Mouse (Mus musculus) brown adipose tissue, adult 24 weeks (tissue): ENCODE measurements around the gene Dido1. TPM values are rescaled to one million over a fixed set of nuclear protein-coding genes. Genes with fewer than 3 reads are reported as not detected.
A peak's percentile ranks its signal among the peaks of the same experiment; 100 is the strongest.

Experiments
- H3K27ac ChIP-seq: fragments of 200-500 bp; replicated peaks from 2 replicates; pipeline ENCODE4 v1.5.1; 2012; ENCODE audit warnings: low read depth, mild to moderate bottlenecking, low read length
- H3K4me1 ChIP-seq: fragments of 200-500 bp; 2 replicates; pipeline ENCODE4 v1.6.1; 2012; ENCODE audit warnings: low read length, mixed read lengths; ENCODE audit not compliant: control insufficient read depth, insufficient read depth, insufficient read length
- H3K4me3 ChIP-seq: fragments of 200-500 bp; 2 replicates; pipeline ENCODE4 v1.5.1; 2012; ENCODE audit warnings: low read depth, mild to moderate bottlenecking, low read length, moderate library complexity; ENCODE audit not compliant: insufficient read depth
- polyA plus RNA-seq: library from polyadenylated mRNA; stranded (reverse); fragments of >200 nt; gene quantifications from 2 replicates; pipeline ENCODE4 v1.2.4, GENCODE M21; 2012; ENCODE audit not compliant: missing spikeins, insufficient read depth, insufficient read length

The Dido1 gene
- 13.6 and 15.3 TPM in 2 replicates for polyA plus RNA-seq

- Histone ChIP-seq H3K27ac (peak within 1 kb of the TSS; percentile 99), H3K4me3 (peak within 1 kb of the TSS; percentile 99), H3K4me1 (peaks cover 16% of the 10 kb centered on the region)
Observed at GRCm38 (mm10) chr2:180709923-180710272, at the start of gene Dido1, which contains the start of gene Gid8. Gene Dido1, minus strand, starts transcription at chr2:180709999. Gene Gid8, plus strand, starts transcription at chr2:180710117.

GRCm38 (mm10) chr2:180758513-180759263 lies 48.9 kb upstream of the Dido1 start:
- no peaks in the 10 kb centered on the region for H3K4me1 ChIP-seq
- no peak overlapping the region for H3K4me3 ChIP-seq
- no peak overlapping the region for H3K27ac ChIP-seq

- H3K4me3 ChIP-seq, result no peak overlapping the region
- no peaks in the 10 kb centered on the region for H3K4me1 ChIP-seq
- H3K27ac ChIP-seq, result no peak overlapping the region
Observed at GRCm38 (mm10) chr2:180756786-180757185, 47.0 kb upstream of the Dido1 start.

- no peak overlapping the region for H3K4me3 ChIP-seq
- no peak overlapping the region for H3K27ac ChIP-seq
- no peaks in the 10 kb centered on the region for H3K4me1 ChIP-seq
Observed at GRCm38 (mm10) chr2:180755896-180756295, 46.1 kb upstream of the Dido1 start.

- Histone ChIP-seq H3K4me3 (no peak overlapping the region), H3K27ac (no peak overlapping the region), H3K4me1 (no peaks in the 10 kb centered on the region)
Observed at GRCm38 (mm10) chr2:180754976-180755688, 45.3 kb upstream of the Dido1 start.

GRCm38 (mm10) chr2:180748904-180749303 lies 39.1 kb upstream of the Dido1 start:
- Histone ChIP-seq H3K27ac (no peak overlapping the region), H3K4me1 (no peaks in the 10 kb centered on the region), H3K4me3 (no peak overlapping the region)

- no peak overlapping the region for H3K27ac ChIP-seq
- no peak overlapping the region for H3K4me3 ChIP-seq
- H3K4me1 ChIP-seq, result no peaks in the 10 kb centered on the region
Observed at GRCm38 (mm10) chr2:180746569-180747192, 36.9 kb upstream of the Dido1 start.

GRCm38 (mm10) chr2:180745248-180745927 lies 35.6 kb upstream of the Dido1 start:
- Histone ChIP-seq H3K4me3 (no peak overlapping the region), H3K4me1 (no peaks in the 10 kb centered on the region), H3K27ac (no peak overlapping the region)

GRCm38 (mm10) chr2:180743321-180743720 lies 33.5 kb upstream of the Dido1 start:
- Histone ChIP-seq H3K27ac (no peak overlapping the region), H3K4me1 (no peaks in the 10 kb centered on the region), H3K4me3 (no peak overlapping the region)

GRCm38 (mm10) chr2:180742820-180743219 lies 33.0 kb upstream of the Dido1 start:
- no peaks in the 10 kb centered on the region for H3K4me1 ChIP-seq
- H3K4me3 ChIP-seq, result no peak overlapping the region
- H3K27ac ChIP-seq, result no peak overlapping the region

- Histone ChIP-seq H3K27ac (no peak overlapping the region), H3K4me1 (no peaks in the 10 kb centered on the region), H3K4me3 (no peak overlapping the region)
Observed at GRCm38 (mm10) chr2:180741421-180741820, 31.6 kb upstream of the Dido1 start.

GRCm38 (mm10) chr2:180740349-180740748 lies 30.6 kb upstream of the Dido1 start:
- H3K27ac ChIP-seq, result no peak overlapping the region
- no peak overlapping the region for H3K4me3 ChIP-seq
- no peaks in the 10 kb centered on the region for H3K4me1 ChIP-seq

- Histone ChIP-seq H3K27ac (no peak overlapping the region), H3K4me3 (no peak overlapping the region), H3K4me1 (no peaks in the 10 kb centered on the region)
Observed at GRCm38 (mm10) chr2:180737984-180738383, 28.2 kb upstream of the Dido1 start.

- no peak overlapping the region for H3K27ac ChIP-seq
- no peak overlapping the region for H3K4me3 ChIP-seq
- H3K4me1 ChIP-seq, result no peaks in the 10 kb centered on the region
Observed at GRCm38 (mm10) chr2:180735232-180735631, 25.4 kb upstream of the Dido1 start.

- H3K27ac ChIP-seq, result no peak overlapping the region
- no peak overlapping the region for H3K4me3 ChIP-seq
- no peaks in the 10 kb centered on the region for H3K4me1 ChIP-seq
Observed at GRCm38 (mm10) chr2:180731984-180732383, 22.2 kb upstream of the Dido1 start.
